Mouse (Mus musculus): ENCODE results near the gene Foxo6. TPM values are rescaled to one million over a fixed set of nuclear protein-coding genes. Genes with fewer than 3 reads are reported as not detected.

Gene Foxo6
- polyA plus RNA-seq (2015; fragmentation: Nextera tagmentation; extraction: Ambion mirVana) = 0.17 and 0.20 TPM in 2 replicates

DNA sequence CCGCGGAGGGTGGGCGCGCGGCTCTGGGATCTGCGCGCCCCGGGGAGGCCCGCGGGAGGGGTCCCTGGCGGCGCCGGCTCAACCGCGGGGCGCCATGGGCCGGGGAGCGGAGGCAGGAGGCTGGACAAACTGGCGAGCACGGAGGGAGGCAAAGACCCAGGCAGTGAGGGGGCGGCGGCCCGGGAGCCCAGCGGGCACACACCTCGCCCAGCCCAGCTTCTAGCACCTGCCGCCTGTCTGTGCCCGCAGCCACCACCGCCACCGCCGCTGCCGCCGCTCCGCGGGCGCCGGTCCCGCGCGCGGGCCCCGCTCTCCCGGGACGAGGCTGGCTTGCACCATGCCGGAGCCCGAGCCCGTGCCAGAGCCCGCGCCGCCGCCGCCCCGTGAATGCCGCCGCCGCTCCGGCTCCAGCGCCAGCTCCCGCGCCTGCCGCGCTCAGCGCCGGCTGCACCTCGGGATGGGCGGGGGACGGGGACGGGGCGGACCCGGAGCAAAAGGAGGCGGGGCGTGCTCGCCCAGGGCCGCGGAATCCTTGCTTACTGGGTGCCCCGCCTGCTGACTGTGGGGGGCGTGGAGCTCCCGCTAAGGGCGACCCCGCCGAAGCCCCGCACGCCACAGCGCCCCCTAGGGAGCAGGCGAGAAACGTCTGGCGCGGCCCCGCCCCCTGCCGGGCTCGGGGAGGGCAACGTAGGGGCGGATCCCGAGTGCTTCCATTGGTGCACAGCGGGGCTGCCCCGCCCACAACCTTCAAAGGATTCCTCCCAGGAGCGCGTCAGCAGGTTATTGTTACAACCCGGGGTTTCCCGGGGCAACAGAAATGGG lies at the start of gene Foxo6:
Gene Foxo6, minus strand, starts transcription at position 60 of the 822 bp plus-strand sequence.
- peaks cover 44% of the 10 kb centered on the region for H3K27me3 ChIP-seq (replicated peaks; ENCODE audit: control insufficient read depth, insufficient read depth, low read length)
- peak within 1 kb of the TSS; percentile 60 for H3K4me3 ChIP-seq (ENCODE audit: low read depth, low read length)
- TF ChIP-seq CTCF (IDR thresholded peaks at IDR 0.05; ENCODE audit: low read depth) = peak; percentile 96
- H3K36me3 ChIP-seq (ENCODE audit: control insufficient read depth, insufficient read depth) = no peaks in the 10 kb centered on the region
- peak; percentile 91 for ATAC-seq
- 0% methylated on average over 70 of the region's 99 CpGs for whole genome bisulfite sequencing
- H3K9me3 ChIP-seq (ENCODE audit: control insufficient read depth) = no peaks in the 10 kb centered on the region
- H3K27ac ChIP-seq (ENCODE audit: low read depth, low read length) = no peak within 1 kb of the TSS
- H3K9ac ChIP-seq (ENCODE audit: low read depth, low read length) = peak within 1 kb of the TSS; percentile 50
- peaks cover 6% of the 10 kb centered on the region; the same call in 1 of the 2 replicates for H3K4me1 ChIP-seq (replicated peaks; ENCODE audit: control insufficient read depth, insufficient read depth, low read length)
- H3K4me2 ChIP-seq (replicated peaks; ENCODE audit: low read depth) = peak within 1 kb of the TSS; percentile 99

DNA sequence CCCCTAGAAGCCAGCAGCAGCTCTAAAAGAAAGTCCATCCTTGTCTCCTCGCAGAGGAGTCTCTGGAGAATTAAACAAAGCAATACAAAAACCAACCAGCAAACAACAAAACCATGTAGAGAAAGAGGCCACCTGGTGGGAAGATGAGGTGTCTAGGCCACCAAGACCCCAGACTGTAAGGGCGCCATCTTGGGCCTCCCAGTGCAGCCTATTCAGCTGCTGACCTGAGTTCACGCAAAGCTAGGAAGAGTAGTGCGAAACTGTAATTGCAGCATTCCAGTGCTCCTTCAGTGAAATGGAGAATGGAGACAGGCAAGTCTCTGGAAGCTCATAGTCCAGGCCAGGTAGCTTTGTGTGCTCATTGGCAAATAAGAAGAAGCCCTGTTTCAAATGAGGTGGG lies 47.2 kb upstream of the Foxo6 start:
- no peak overlapping the region for H3K4me3 ChIP-seq (ENCODE audit: low read depth, low read length)
- H3K4me1 ChIP-seq (replicated peaks; ENCODE audit: control insufficient read depth, insufficient read depth, low read length) = no peaks in the 10 kb centered on the region
- no peak overlapping the region for H3K9ac ChIP-seq (ENCODE audit: low read depth, low read length)
- no peaks in the 10 kb centered on the region for H3K9me3 ChIP-seq (ENCODE audit: control insufficient read depth)
- TF ChIP-seq CTCF (IDR thresholded peaks at IDR 0.05; ENCODE audit: low read depth) = no peak
- WGBS = 94% methylated on average over 4 of the region's 4 CpGs
- no peak for ATAC-seq
- no peaks in the 10 kb centered on the region for H3K27me3 ChIP-seq (replicated peaks; ENCODE audit: control insufficient read depth, insufficient read depth, low read length)
- no peaks in the 10 kb centered on the region for H3K36me3 ChIP-seq (ENCODE audit: control insufficient read depth, insufficient read depth)
- H3K27ac ChIP-seq (ENCODE audit: low read depth, low read length) = no peak overlapping the region
- H3K4me2 ChIP-seq (replicated peaks; ENCODE audit: low read depth) = no peak overlapping the region

DNA sequence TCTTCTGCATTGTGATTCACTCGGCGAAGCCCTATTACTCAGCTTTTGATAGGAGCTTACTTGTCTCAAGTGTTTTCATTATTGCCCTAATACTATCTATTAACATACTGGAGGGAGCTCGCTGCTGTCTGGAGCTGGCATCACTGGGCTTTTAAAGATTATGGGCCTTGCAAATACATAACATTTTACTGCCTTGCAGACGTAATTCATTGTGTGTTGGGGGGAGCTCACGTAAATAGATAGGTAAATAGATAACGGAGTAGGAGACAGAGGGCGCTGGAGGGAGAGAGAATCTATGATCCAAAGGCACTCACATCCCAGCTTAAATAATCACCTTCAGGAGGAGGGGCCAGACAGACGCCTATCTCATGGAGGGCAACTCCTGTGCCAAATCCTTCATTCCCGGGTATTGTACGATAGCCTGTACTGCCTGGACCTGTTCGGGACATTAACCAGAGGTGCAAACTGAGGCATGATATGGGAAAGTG lies 45.8 kb upstream of the Foxo6 start:
- WGBS = 33% methylated on average over 11 of the region's 11 CpGs

DNA sequence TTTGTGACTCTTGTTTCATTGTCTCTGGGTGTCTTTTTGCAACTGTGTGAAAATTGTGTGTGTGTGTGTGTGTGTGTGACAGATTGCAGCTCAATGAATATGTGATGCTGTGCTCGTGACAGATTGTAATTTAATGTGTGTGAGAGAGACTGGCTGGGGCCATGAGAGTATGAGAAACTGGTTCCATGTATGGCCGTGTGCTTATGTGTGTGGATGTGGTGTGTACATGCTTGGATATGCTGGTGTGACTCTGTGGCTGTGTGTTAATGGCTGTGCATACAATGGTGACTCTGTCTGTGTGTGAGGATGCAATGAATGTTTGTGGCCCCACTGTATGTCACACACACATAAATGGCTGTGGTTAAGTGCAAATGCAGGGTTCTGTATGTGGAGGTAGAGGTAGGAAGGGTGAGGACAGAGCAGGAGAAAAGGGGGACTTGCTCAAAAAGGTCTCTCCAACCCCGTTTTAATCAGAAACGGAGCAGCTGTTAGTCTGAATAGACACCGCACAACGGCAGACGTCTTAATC lies 45.3 kb upstream of the Foxo6 start:
- Histone ChIP-seq H3K27me3 (replicated peaks; ENCODE audit: control insufficient read depth, insufficient read depth, low read length) (no peaks in the 10 kb centered on the region), H3K27ac (ENCODE audit: low read depth, low read length) (no peak overlapping the region), H3K4me2 (replicated peaks; ENCODE audit: low read depth) (no peak overlapping the region), H3K4me1 (replicated peaks; ENCODE audit: control insufficient read depth, insufficient read depth, low read length) (no peaks in the 10 kb centered on the region), H3K9ac (ENCODE audit: low read depth, low read length) (no peak overlapping the region), H3K36me3 (ENCODE audit: control insufficient read depth, insufficient read depth) (no peaks in the 10 kb centered on the region), H3K9me3 (ENCODE audit: control insufficient read depth) (no peaks in the 10 kb centered on the region), H3K4me3 (ENCODE audit: low read depth, low read length) (no peak overlapping the region)
- WGBS = 49% methylated on average over 7 of the region's 7 CpGs
- ATAC-seq = no peak
- no peak for TF ChIP-seq CTCF (IDR thresholded peaks at IDR 0.05; ENCODE audit: low read depth)

More for the DNA sequence above, 45.8 kb upstream of the Foxo6 start:
- TF ChIP-seq CTCF (IDR thresholded peaks at IDR 0.05; ENCODE audit: low read depth) = no peak
- H3K4me2 ChIP-seq (replicated peaks; ENCODE audit: low read depth) = no peak overlapping the region
- no peak overlapping the region for H3K4me3 ChIP-seq (ENCODE audit: low read depth, low read length)
- no peaks in the 10 kb centered on the region for H3K27me3 ChIP-seq (replicated peaks; ENCODE audit: control insufficient read depth, insufficient read depth, low read length)
- H3K9me3 ChIP-seq (ENCODE audit: control insufficient read depth) = no peaks in the 10 kb centered on the region
- no peak for ATAC-seq
- H3K36me3 ChIP-seq (ENCODE audit: control insufficient read depth, insufficient read depth) = no peaks in the 10 kb centered on the region
- no peak overlapping the region for H3K9ac ChIP-seq (ENCODE audit: low read depth, low read length)
- no peak overlapping the region for H3K27ac ChIP-seq (ENCODE audit: low read depth, low read length)
- no peaks in the 10 kb centered on the region for H3K4me1 ChIP-seq (replicated peaks; ENCODE audit: control insufficient read depth, insufficient read depth, low read length)

DNA sequence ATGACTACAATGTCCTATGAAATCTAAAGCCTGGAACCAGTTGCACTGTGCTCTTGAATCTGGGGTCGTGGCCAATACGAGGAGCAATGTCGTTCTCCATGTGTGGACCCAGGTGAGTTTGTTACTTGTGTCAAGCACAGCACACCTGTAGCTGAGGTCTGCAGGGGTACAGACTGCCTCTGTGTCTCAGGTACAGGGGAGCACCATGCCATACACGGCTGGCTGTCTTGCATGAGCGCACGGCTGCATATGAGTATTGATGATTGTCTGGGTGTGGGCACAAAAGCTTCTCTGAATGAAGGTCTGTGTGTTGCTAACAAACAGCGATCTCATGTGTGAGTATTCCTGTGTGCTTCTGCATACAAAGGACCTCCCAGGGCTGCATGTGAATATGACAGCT lies 44.8 kb upstream of the Foxo6 start:
- Histone ChIP-seq H3K27ac (ENCODE audit: low read depth, low read length) (no peak overlapping the region), H3K9ac (ENCODE audit: low read depth, low read length) (no peak overlapping the region), H3K36me3 (ENCODE audit: control insufficient read depth, insufficient read depth) (no peaks in the 10 kb centered on the region), H3K4me2 (replicated peaks; ENCODE audit: low read depth) (no peak overlapping the region), H3K4me3 (ENCODE audit: low read depth, low read length) (no peak overlapping the region), H3K27me3 (replicated peaks; ENCODE audit: control insufficient read depth, insufficient read depth, low read length) (no peaks in the 10 kb centered on the region), H3K4me1 (replicated peaks; ENCODE audit: control insufficient read depth, insufficient read depth, low read length) (no peaks in the 10 kb centered on the region), H3K9me3 (ENCODE audit: control insufficient read depth) (no peaks in the 10 kb centered on the region)
- TF ChIP-seq CTCF (IDR thresholded peaks at IDR 0.05; ENCODE audit: low read depth) = no peak
- ATAC-seq = no peak
- WGBS = 85% methylated on average over 7 of the region's 7 CpGs

DNA sequence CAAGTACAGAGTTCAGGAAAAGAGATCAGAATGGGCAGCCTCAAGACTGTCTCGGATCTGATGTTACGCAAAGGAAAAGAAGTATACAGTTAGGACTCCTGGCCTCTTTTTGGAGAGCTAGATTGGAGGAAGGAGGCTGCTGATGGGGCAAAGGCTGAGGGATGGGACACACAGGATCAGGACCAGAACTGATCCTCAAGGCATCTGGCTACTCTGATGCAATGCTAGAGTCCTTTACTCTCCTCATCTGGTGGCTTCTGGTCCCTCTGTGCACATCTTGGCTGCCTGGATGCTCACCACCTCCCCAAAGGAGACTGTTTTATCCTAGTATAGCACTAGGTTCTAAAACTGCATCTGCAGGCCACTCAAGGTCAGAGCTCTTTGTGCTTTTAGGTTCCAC lies 44.4 kb upstream of the Foxo6 start:
- Histone ChIP-seq H3K4me2 (replicated peaks; ENCODE audit: low read depth) (no peak overlapping the region), H3K27me3 (replicated peaks; ENCODE audit: control insufficient read depth, insufficient read depth, low read length) (no peaks in the 10 kb centered on the region)

More for the DNA sequence above, 44.4 kb upstream of the Foxo6 start:
- Histone ChIP-seq H3K4me3 (ENCODE audit: low read depth, low read length) (no peak overlapping the region), H3K36me3 (ENCODE audit: control insufficient read depth, insufficient read depth) (no peaks in the 10 kb centered on the region), H3K9ac (ENCODE audit: low read depth, low read length) (no peak overlapping the region), H3K9me3 (ENCODE audit: control insufficient read depth) (no peaks in the 10 kb centered on the region), H3K27ac (ENCODE audit: low read depth, low read length) (no peak overlapping the region), H3K4me1 (replicated peaks; ENCODE audit: control insufficient read depth, insufficient read depth, low read length) (no peaks in the 10 kb centered on the region)
- no peak for ATAC-seq
- no peak for TF ChIP-seq CTCF (IDR thresholded peaks at IDR 0.05; ENCODE audit: low read depth)
- WGBS = 92% methylated on average over 2 of the region's 2 CpGs
